ENCODE assay signal across 8 mouse cellular contexts in the genomic region with DNA sequence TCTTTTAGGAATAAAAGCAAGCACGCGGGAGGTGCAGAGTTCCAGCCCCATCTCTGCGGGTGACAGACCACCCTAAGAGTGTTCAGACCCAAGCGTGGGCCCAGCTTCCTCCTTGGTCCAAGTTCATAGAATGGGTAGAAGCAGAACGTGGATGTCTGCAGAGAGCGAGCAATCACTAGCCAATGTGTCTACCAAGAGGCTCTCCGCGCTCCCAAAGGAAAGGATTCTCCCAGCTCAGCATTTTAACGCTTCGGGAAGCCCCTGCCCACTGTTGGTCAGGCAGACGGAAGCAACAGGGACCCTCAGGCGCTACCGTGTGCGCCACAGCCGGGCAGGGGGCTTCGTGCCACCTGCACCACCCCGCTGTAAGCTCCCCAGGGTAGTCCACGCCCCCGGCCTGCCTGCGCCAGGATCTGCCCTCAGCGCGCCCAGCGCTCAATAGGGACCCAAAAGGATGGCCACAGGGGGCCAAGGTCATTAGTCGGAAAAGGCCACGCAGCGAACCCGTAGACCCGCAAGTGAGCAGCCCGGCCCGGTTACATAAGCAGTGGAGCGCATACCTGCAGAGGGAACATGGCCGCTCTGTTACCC. TPM values are rescaled to one million over a fixed set of nuclear protein-coding genes. Genes with fewer than 3 reads are reported as not detected.
DNase-seq lines count a peak whose midpoint lies in the region; ATAC-seq and TF ChIP-seq lines count a peak whose summit lies in the region.

No protein-coding gene starts in this region.

- no peak for TF ChIP-seq EP300 in liver, embryonic 14.5 days (IDR thresholded peaks at IDR 0.05; ENCODE audit: low read depth)

- peak overlapping the region; percentile 79 for H3K4me2 ChIP-seq in liver, embryonic 14.5 days (ENCODE audit: low read depth)

- H3K36me3 ChIP-seq in kidney, adult 2 months (ENCODE audit: control insufficient read depth, insufficient read depth, low read length): no peaks in the 10 kb centered on the region
- H3K36me3 ChIP-seq in ES-E14 (ENCODE audit: control insufficient read depth, insufficient read depth, low read length, poor library complexity, severe bottlenecking): no peaks in the 10 kb centered on the region
- H3K36me3 ChIP-seq in forebrain, embryonic 10.5 days (replicated peaks): no peaks in the 10 kb centered on the region
- H3K36me3 ChIP-seq in liver, embryonic 14.5 days (replicated peaks; ENCODE audit: control insufficient read depth, insufficient read depth, low read depth): no peaks in the 10 kb centered on the region

- H3K9ac ChIP-seq in ES-E14 (ENCODE audit: insufficient read depth, low read depth, low read length, poor library complexity, severe bottlenecking): peak overlapping the region; percentile 73
- H3K9ac ChIP-seq in liver, embryonic 14.5 days (replicated peaks): peak overlapping the region; percentile 38

- H3K27me3 ChIP-seq in kidney, adult 2 months (replicated peaks; ENCODE audit: control insufficient read depth, insufficient read depth, low read length): no peaks in the 10 kb centered on the region
- peaks cover 16% of the 10 kb centered on the region for H3K27me3 ChIP-seq in forebrain, embryonic 10.5 days (ENCODE audit: poor library complexity, severe bottlenecking)
- no peaks in the 10 kb centered on the region for H3K27me3 ChIP-seq in liver, embryonic 14.5 days (ENCODE audit: control insufficient read depth, insufficient read depth, low read length)

- in situ Hi-C loops in ES-E14 (cut with MboI; ENCODE audit: low sequenced_read_pairs in 2 of 2, unreplicated experiment in 2 of 2): no loop called here

- peaks cover 30% of the 10 kb centered on the region for H3K4me1 ChIP-seq in kidney, adult 2 months (ENCODE audit: control insufficient read depth, insufficient read depth, low read length)
- H3K4me1 ChIP-seq in ES-E14 (ENCODE audit: control insufficient read depth in 2 of 2, insufficient read depth in 2 of 2, low read length in 2 of 2, poor library complexity in 1 of 2): peaks cover 3 to 15% of the 10 kb centered on the region in 2 experiments; a peak in 1 of 4 replicates
- H3K4me1 ChIP-seq in forebrain, embryonic 10.5 days: peaks cover 39% of the 10 kb centered on the region
- peaks cover 0 to 8% of the 10 kb centered on the region in 2 experiments; a peak in 1 of 4 replicates for H3K4me1 ChIP-seq in liver, embryonic 14.5 days (replicated peaks; ENCODE audit: control insufficient read depth in 2 of 2, insufficient read depth in 2 of 2, low read length in 1 of 2)

- peak overlapping the region; percentile 90 for H3K27ac ChIP-seq in kidney, adult 2 months (ENCODE audit: insufficient read depth, low read depth, low read length)
- H3K27ac ChIP-seq in ES-E14 (ENCODE audit: insufficient read depth, low read depth, low read length, poor library complexity, severe bottlenecking): no peak overlapping the region
- H3K27ac ChIP-seq in forebrain, embryonic 10.5 days: peak overlapping the region; percentile 83
- no peak overlapping the region for H3K27ac ChIP-seq in liver, embryonic 14.5 days

- 2% methylated on average over 32 of the region's 32 CpGs for WGBS in kidney, adult 2 months
- WGBS in forebrain, embryonic 10.5 days: under 1% methylated on average over 32 of the region's 32 CpGs
- WGBS in liver, embryonic 14.5 days (ENCODE audit: insufficient replicate concordance): 2% methylated on average over 32 of the region's 32 CpGs

- no peak for TF ChIP-seq CTCF in kidney, adult 2 months (conservative IDR thresholded peaks at IDR 0.05; ENCODE audit: insufficient read depth, insufficient read length, low read depth, low read length)
- no peak for TF ChIP-seq CTCF in liver, embryonic 14.5 days (IDR thresholded peaks at IDR 0.05; ENCODE audit: low read depth)

- H3K9me3 ChIP-seq in ES-E14 (ENCODE audit: control insufficient read depth, insufficient read depth, low read depth, low read length): no peaks in the 10 kb centered on the region
- H3K9me3 ChIP-seq in forebrain, embryonic 10.5 days: no peaks in the 10 kb centered on the region
- H3K9me3 ChIP-seq in liver, embryonic 14.5 days (ENCODE audit: control insufficient read depth, low read length): no peaks in the 10 kb centered on the region

- ATAC-seq in liver, embryonic 14.5 days (ENCODE audit: insufficient read depth): peak; percentile 43

- TF ChIP-seq POLR2A in kidney, adult 2 months (IDR thresholded peaks at IDR 0.05; ENCODE audit: low read depth, low read length): no peak

- DNase-seq in kidney, adult 2 months: no peak
- no peak for DNase-seq in kidney, postnatal 14 days
- DNase-seq in ES-E14 (ENCODE audit: low read depth, low spot score): no peak
- no peak for DNase-seq in forebrain, embryonic 10.5 days (ENCODE audit: extremely low spot score, low spot score)
- no peak for DNase-seq in liver, embryonic 14.5 days (ENCODE audit: low read depth in 3 of 3, low spot score in 3 of 3)
- no peak for DNase-seq in cerebellum, postnatal 4 days (ENCODE audit: low spot score in 2 of 2)
- DNase-seq in left cerebral cortex, postnatal 4 days: no peak
- no peak for DNase-seq in cerebellum, adult 9-10 months

- peak overlapping the region; percentile 87 for H3K4me3 ChIP-seq in kidney, adult 2 months (ENCODE audit: insufficient read depth, low read depth, low read length)
- H3K4me3 ChIP-seq in ES-E14 (ENCODE audit: insufficient read depth in 1 of 2, low read depth in 1 of 2, low read length in 2 of 2, poor library complexity in 1 of 2, severe bottlenecking in 1 of 2): peak overlapping the region; percentile 75 to 77
- peak overlapping the region; percentile 77 for H3K4me3 ChIP-seq in forebrain, embryonic 10.5 days
- peak overlapping the region; percentile 60 to 66 for H3K4me3 ChIP-seq in liver, embryonic 14.5 days (ENCODE audit: insufficient read depth in 1 of 2, low read depth in 2 of 2, low read length in 2 of 2)

- intact Hi-C loops in left cerebral cortex, postnatal 4 days (cut with DNase I): no loop called here

TF ChIP-seq in ES-E14, 5 proteins besides CTCF, POLR2A, EP300 and RAD21:
- TF ChIP-seq ZNF384 (IDR thresholded peaks at IDR 0.05; ENCODE audit: low read depth, low read length): no peak
- TF ChIP-seq ZC3H11A (IDR thresholded peaks at IDR 0.05; ENCODE audit: borderline replicate concordance, low read depth, low read length): no peak
- no peak for TF ChIP-seq CHD2 (IDR thresholded peaks at IDR 0.05; ENCODE audit: low read depth, low read length)

RNA-seq across cellular contexts. Expression of a gene that starts 0.5 kb away (rescaled TPM):
- polyA plus RNA-seq in kidney, adult 2 months (2012; rRNA removed): 107 TPM in 2 replicates
- total RNA-seq in ES-E14 (2012; rRNA removed): 10.1 and 10.3 TPM in 2 replicates
- 13.0 and 14.0 TPM in 2 replicates for polyA plus RNA-seq in forebrain, embryonic 10.5 days (2016; fragmentation: Nextera tagmentation; extraction: Ambion mirVana)
- polyA plus RNA-seq in liver, embryonic 14.5 days (2012; rRNA removed): 2.9 TPM in 2 replicates
- polyA plus RNA-seq in liver, embryonic 14.5 days (2014; fragmentation: Nextera tagmentation; extraction: Ambion mirVana): 3.2 and 3.3 TPM in 2 replicates
- total RNA-seq in left cerebral cortex, postnatal 4 days (2021): 10 to 100 TPM; 41.1 to 45.1 TPM

RNA-seq across cellular contexts. Expression of a gene that starts 38.8 kb away (rescaled TPM):
- 101 and 115 TPM in 2 replicates for polyA plus RNA-seq in kidney, adult 2 months (2012; rRNA removed)
- total RNA-seq in ES-E14 (2012; rRNA removed): 110 and 150 TPM in 2 replicates
- polyA plus RNA-seq in forebrain, embryonic 10.5 days (2016; fragmentation: Nextera tagmentation; extraction: Ambion mirVana): 115 and 118 TPM in 2 replicates
- polyA plus RNA-seq in liver, embryonic 14.5 days (2012; rRNA removed): 58.1 and 74.9 TPM in 2 replicates
- polyA plus RNA-seq in liver, embryonic 14.5 days (2014; fragmentation: Nextera tagmentation; extraction: Ambion mirVana): 111 and 122 TPM in 2 replicates
- total RNA-seq in left cerebral cortex, postnatal 4 days (2021): 10 to 100 TPM; 40.0 to 40.8 TPM

RNA-seq across cellular contexts. Expression of a gene that starts 51.5 kb away (rescaled TPM):
- 58.2 and 80.3 TPM in 2 replicates for polyA plus RNA-seq in kidney, adult 2 months (2012; rRNA removed)
- total RNA-seq in ES-E14 (2012; rRNA removed): 161 and 182 TPM in 2 replicates
- 338 and 366 TPM in 2 replicates for polyA plus RNA-seq in forebrain, embryonic 10.5 days (2016; fragmentation: Nextera tagmentation; extraction: Ambion mirVana)
- 43.0 and 69.7 TPM in 2 replicates for polyA plus RNA-seq in liver, embryonic 14.5 days (2012; rRNA removed)
- polyA plus RNA-seq in liver, embryonic 14.5 days (2014; fragmentation: Nextera tagmentation; extraction: Ambion mirVana): 79.8 and 89.7 TPM in 2 replicates
- total RNA-seq in left cerebral cortex, postnatal 4 days (2021): 100 to 1,000 TPM; 295 to 298 TPM

RNA-seq across cellular contexts. Expression of a gene that starts 52.9 kb away (rescaled TPM):
- not detected in 2 replicates for polyA plus RNA-seq in kidney, adult 2 months (2012; rRNA removed)
- not detected in 2 replicates for total RNA-seq in ES-E14 (2012; rRNA removed)
- polyA plus RNA-seq in forebrain, embryonic 10.5 days (2016; fragmentation: Nextera tagmentation; extraction: Ambion mirVana): not detected in 2 replicates
- polyA plus RNA-seq in liver, embryonic 14.5 days (2012; rRNA removed): not detected in 2 replicates
- polyA plus RNA-seq in liver, embryonic 14.5 days (2014; fragmentation: Nextera tagmentation; extraction: Ambion mirVana): not detected in 2 replicates
- not detected for total RNA-seq in left cerebral cortex, postnatal 4 days (2021)

Comparison
In these comparisons a context has a peak if more than half of its experiments do, and no peak if none do; other contexts are left out.
1. H3K27ac ChIP-seq: peak in kidney, adult 2 months (single experiment) and forebrain, embryonic 10.5 days (single experiment); none in ES-E14 (single experiment) and liver, embryonic 14.5 days (single experiment).
2. Peak in every context shown above with its lines, with median percentiles within 50 percentile points of each other: H3K4me3 ChIP-seq.